Mouse (Mus musculus): ENCODE results near the gene Krtap1-4.
"Not testable (repeated sequence)": the region's sequence is repeated elsewhere in the genome, so short reads cannot be mapped to it uniquely, and the experiment has no call there.

Krtap1-4 gene

GRCm38 (mm10) chr11:99583245-99583704, at the start of gene Krtap1-4:
Krtap1-4 (minus strand) TSS chr11:99583654.
- no peak for DNase-seq (ENCODE audit: low read depth, low spot score)

- no peak for DNase-seq (ENCODE audit: low read depth, low spot score)
These were observed 47.4 kb upstream of the Krtap1-4 start for GRCm38 (mm10) chr11:99630890-99631289.

GRCm38 (mm10) chr11:99628138-99628537, 44.7 kb upstream of the Krtap1-4 start, which contains the start of gene Krtap4-1:
Krtap4-1 (minus strand) TSS chr11:99628238.
- no peak for DNase-seq (ENCODE audit: low read depth, low spot score)

- DNase-seq (ENCODE audit: low read depth, low spot score) = no peak
These were observed 36.9 kb upstream of the Krtap1-4 start, which contains the start of gene Gm11562 for GRCm38 (mm10) chr11:99620335-99620734. Gm11562 (minus strand) TSS chr11:99620435.

GRCm38 (mm10) chr11:99614796-99615363, 31.4 kb upstream of the Krtap1-4 start, which contains the start of gene Krtap2-4:
Krtap2-4 (minus strand) TSS chr11:99614846.
- no peak for DNase-seq (ENCODE audit: low read depth, low spot score)

GRCm38 (mm10) chr11:99610089-99610488, 26.6 kb upstream of the Krtap1-4 start, which contains the start of gene Gm11937:
Gm11937 (minus strand) TSS chr11:99610189.
- not testable (repeated sequence) for DNase-seq (ENCODE audit: low read depth, low spot score)

- DNase-seq (ENCODE audit: low read depth, low spot score) = no peak
These were observed 25.7 kb upstream of the Krtap1-4 start for GRCm38 (mm10) chr11:99609126-99609525.

- not testable (repeated sequence) for DNase-seq (ENCODE audit: low read depth, low spot score)
These were observed 19.8 kb upstream of the Krtap1-4 start, which contains the start of gene Gm11938 for GRCm38 (mm10) chr11:99603208-99603607. Gm11938 (minus strand) TSS chr11:99603308.

GRCm38 (mm10) chr11:99597742-99598141, 14.3 kb upstream of the Krtap1-4 start, which contains the start of gene Krtap9-3:
Krtap9-3 (minus strand) TSS chr11:99598105.
- DNase-seq (ENCODE audit: low read depth, low spot score) = not testable (repeated sequence)

- no peak for DNase-seq (ENCODE audit: low read depth, low spot score)
These were observed 7.5 kb upstream of the Krtap1-4 start, which contains the start of gene Krtap1-3 for GRCm38 (mm10) chr11:99590981-99591380. Krtap1-3 (minus strand) TSS chr11:99591339.

GRCm38 (mm10) chr11:99585096-99585495, 1.6 kb upstream of the Krtap1-4 start:
- no peak for DNase-seq (ENCODE audit: low read depth, low spot score)

- no peak for DNase-seq (ENCODE audit: low read depth, low spot score)
These were observed 1.9 kb downstream of the Krtap1-4 start for GRCm38 (mm10) chr11:99581564-99581963.

- DNase-seq (ENCODE audit: low read depth, low spot score) = no peak
These were observed 2.4 kb downstream of the Krtap1-4 start for GRCm38 (mm10) chr11:99581051-99581450.

- DNase-seq (ENCODE audit: low read depth, low spot score) = no peak
These were observed 2.8 kb downstream of the Krtap1-4 start, which contains the start of gene Krtap1-5 for GRCm38 (mm10) chr11:99580636-99581035. Krtap1-5 (minus strand) TSS chr11:99581016.

- DNase-seq (ENCODE audit: low read depth, low spot score) = peak; percentile 73
These were observed 9.3 kb downstream of the Krtap1-4 start for GRCm38 (mm10) chr11:99574106-99574505.

GRCm38 (mm10) chr11:99573164-99573563, 10.3 kb downstream of the Krtap1-4 start:
- no peak for DNase-seq (ENCODE audit: low read depth, low spot score)

GRCm38 (mm10) chr11:99566530-99566929, 16.9 kb downstream of the Krtap1-4 start, which contains the start of gene Krtap3-1:
Krtap3-1 (minus strand) TSS chr11:99566630.
- no peak for DNase-seq (ENCODE audit: low read depth, low spot score)

- DNase-seq (ENCODE audit: low read depth, low spot score) = no peak
These were observed 20.9 kb downstream of the Krtap1-4 start for GRCm38 (mm10) chr11:99562580-99562979.

GRCm38 (mm10) chr11:99559366-99559765, 24.1 kb downstream of the Krtap1-4 start, which contains the start of gene Gm11939:
Gm11939 (minus strand) TSS chr11:99559466.
- DNase-seq (ENCODE audit: low read depth, low spot score) = no peak

GRCm38 (mm10) chr11:99557976-99558745, 25.3 kb downstream of the Krtap1-4 start:
- DNase-seq (ENCODE audit: low read depth, low spot score) = no peak

GRCm38 (mm10) chr11:99556753-99557152, 26.7 kb downstream of the Krtap1-4 start, which contains the start of gene Krtap3-2:
Krtap3-2 (minus strand) TSS chr11:99556853.
- no peak for DNase-seq (ENCODE audit: low read depth, low spot score)

- no peak for DNase-seq (ENCODE audit: low read depth, low spot score)
These were observed 27.3 kb downstream of the Krtap1-4 start for GRCm38 (mm10) chr11:99556195-99556594.

Measured in A20 (cell line).